Mouse (Mus musculus): Measurements from ENCODE around the gene Mink1. TPM values are rescaled to one million over a fixed set of nuclear protein-coding genes. Genes with fewer than 3 reads are reported as not detected.
"Not testable (repeated sequence)": the region's sequence is repeated elsewhere in the genome, so short reads cannot be mapped to it uniquely, and the experiment has no call there.

Mink1 gene
- polyA plus RNA-seq (2014; fragmentation: Nextera tagmentation; extraction: Ambion mirVana): 15.2 and 15.4 TPM in 2 replicates

DNA sequence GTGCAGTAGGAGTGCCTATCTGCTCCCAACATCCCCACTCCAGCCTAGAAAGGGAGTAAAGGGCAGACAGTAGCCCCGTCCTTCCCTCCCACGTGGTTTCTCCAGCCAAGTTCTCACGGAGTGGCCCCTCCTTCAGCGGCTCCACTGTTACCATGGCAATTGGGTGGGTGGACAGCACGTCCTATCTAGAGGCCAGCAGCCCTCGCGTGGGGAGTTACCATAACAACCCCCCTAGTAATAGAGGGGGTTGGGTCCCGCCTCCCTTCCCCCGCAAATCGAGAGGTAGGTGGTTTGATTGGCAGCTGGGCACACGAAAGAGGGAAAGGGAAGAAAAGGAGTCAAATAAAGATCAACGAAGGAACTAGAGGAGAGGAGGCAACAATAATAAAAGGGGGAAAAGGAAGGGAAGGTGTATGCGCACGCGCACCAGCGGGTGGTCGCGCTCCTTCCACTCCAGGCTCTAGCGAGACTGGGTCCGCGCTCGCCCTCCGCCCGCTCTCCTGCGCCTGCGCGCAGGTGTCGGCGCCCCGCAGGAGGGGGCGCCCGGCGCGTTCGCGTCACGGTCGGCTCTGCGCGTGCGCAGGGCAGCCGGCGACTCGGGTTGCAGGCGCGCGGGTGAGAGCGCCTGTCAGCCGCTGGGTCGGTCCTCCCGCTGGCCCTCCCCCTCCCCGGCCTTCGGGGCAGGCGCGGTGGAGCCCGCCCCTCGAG lies at the start of gene Mink1:
Mink1 (plus strand) TSS at position 595 of the 708 bp plus-strand sequence.
- no peak for TF ChIP-seq CTCF (IDR thresholded peaks at IDR 0.05; ENCODE audit: low read depth)
- peak; percentile 95 for DNase-seq
- WGBS: 1% methylated on average over 39 of the region's 57 CpGs
- Histone ChIP-seq H3K4me1 (ENCODE audit: insufficient read depth) (peaks cover 9% of the 10 kb centered on the region; the same call in 1 of the 2 replicates), H3K9ac (peak within 1 kb of the TSS; percentile 80), H3K4me3 (ENCODE audit: low read depth, low read length) (peak within 1 kb of the TSS; percentile 88), H3K27ac (ENCODE audit: low read depth) (peak within 1 kb of the TSS; percentile 88), H3K36me3 (ENCODE audit: insufficient read depth) (no peaks in the 10 kb centered on the region), H3K27me3 (ENCODE audit: insufficient read depth, low read length) (no peaks in the 10 kb centered on the region), H3K9me3 (ENCODE audit: low read depth, low read length) (no peaks in the 10 kb centered on the region), H3K4me2 (peak within 1 kb of the TSS; percentile 96)
- peak; percentile 90 for ATAC-seq (ENCODE audit: insufficient read depth)

DNA sequence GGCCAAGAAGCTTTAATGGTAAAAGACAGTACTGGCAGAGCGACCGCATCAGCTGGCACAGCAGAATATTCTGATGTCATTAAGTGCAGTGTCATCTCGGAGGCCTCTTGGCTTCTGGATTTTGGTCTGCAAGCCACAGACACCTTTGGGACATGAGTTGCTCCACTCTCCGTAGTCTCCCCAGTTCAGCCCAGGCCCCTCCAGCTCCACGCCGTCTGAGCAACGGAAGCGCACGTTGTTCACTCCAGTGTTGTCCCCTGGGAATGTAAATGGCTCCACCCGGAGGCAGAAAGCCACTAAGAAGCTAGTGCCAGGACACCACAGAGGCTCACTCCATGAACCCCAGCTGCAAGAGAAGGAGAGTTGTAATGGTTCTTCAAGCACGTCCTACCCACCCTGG lies 49.2 kb upstream of the Mink1 start:
- DNase-seq (no peak), ATAC-seq (ENCODE audit: insufficient read depth) (no peak)
- Histone ChIP-seq H3K4me1 (ENCODE audit: insufficient read depth) (no peaks in the 10 kb centered on the region), H3K4me2 (no peak overlapping the region), H3K36me3 (ENCODE audit: insufficient read depth) (no peaks in the 10 kb centered on the region), H3K9ac (no peak overlapping the region), H3K4me3 (ENCODE audit: low read depth, low read length) (no peak overlapping the region), H3K9me3 (ENCODE audit: low read depth, low read length) (no peaks in the 10 kb centered on the region), H3K27me3 (ENCODE audit: insufficient read depth, low read length) (no peaks in the 10 kb centered on the region), H3K27ac (ENCODE audit: low read depth) (no peak overlapping the region)
- WGBS: 55% methylated on average over 11 of the region's 11 CpGs
- TF ChIP-seq CTCF (IDR thresholded peaks at IDR 0.05; ENCODE audit: low read depth): 0 out of 2 replicates have a peak, but pooled peaks have one; percentile 4

DNA sequence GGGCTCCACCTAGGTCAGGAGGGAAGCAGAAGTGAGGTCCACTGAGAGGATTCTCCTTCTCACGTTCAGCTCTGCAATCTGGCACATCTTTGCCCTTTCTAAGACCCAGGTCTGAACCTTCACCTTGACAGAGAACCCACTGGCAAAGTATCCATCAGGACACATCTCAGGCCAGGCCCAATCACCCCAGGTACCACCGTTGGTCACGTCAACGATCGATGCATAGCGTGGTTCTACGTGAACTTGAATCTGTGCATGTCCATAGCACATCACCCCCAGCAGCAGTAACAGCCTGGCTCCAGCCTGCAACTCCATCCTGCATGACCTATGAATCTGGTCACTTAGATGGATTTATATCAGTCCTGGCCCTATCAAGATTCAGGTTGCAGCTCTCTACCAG lies 48.4 kb upstream of the Mink1 start, which contains the start of gene Vmo1:
Vmo1 (minus strand) TSS at position 329 of the 400 bp plus-strand sequence.
- no peaks in the 10 kb centered on the region for H3K36me3 ChIP-seq (ENCODE audit: insufficient read depth)
- no peaks in the 10 kb centered on the region for H3K9me3 ChIP-seq (ENCODE audit: low read depth, low read length)
- H3K4me1 ChIP-seq (ENCODE audit: insufficient read depth): no peaks in the 10 kb centered on the region
- no peak for DNase-seq
- no peak for ATAC-seq (ENCODE audit: insufficient read depth)
- H3K4me2 ChIP-seq: no peak within 1 kb of the TSS
- WGBS: 82% methylated on average over 7 of the region's 7 CpGs
- TF ChIP-seq CTCF (IDR thresholded peaks at IDR 0.05; ENCODE audit: low read depth): no peak
- H3K27ac ChIP-seq (ENCODE audit: low read depth): no peak within 1 kb of the TSS
- H3K4me3 ChIP-seq (ENCODE audit: low read depth, low read length): no peak within 1 kb of the TSS
- H3K27me3 ChIP-seq (ENCODE audit: insufficient read depth, low read length): no peaks in the 10 kb centered on the region
- H3K9ac ChIP-seq: no peak within 1 kb of the TSS; the same call in 1 of the 2 replicates

DNA sequence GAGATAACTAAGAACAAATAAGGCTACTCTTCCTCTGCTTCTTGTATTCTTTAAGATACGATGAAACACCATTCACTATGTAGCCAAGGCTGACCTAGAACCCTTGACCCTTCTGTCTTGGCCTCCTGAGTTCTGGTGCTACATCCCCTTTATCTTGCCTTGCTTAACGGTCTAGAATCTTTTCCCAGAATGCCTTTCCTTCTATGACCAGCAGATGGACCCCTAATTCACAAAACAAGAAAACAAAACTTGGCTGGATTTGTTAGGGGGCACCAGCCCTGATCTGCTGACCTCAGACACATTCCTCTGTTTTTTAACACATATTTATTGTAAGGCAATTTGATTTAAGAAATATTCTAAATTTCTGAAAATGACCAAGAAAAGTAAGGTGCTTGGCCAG lies 46.3 kb upstream of the Mink1 start:
- no peak overlapping the region for H3K4me2 ChIP-seq
- peaks cover 8% of the 10 kb centered on the region; the same call in 1 of the 2 replicates for H3K4me1 ChIP-seq (ENCODE audit: insufficient read depth)
- H3K36me3 ChIP-seq (ENCODE audit: insufficient read depth): no peaks in the 10 kb centered on the region
- DNase-seq: peak; percentile 81
- no peaks in the 10 kb centered on the region for H3K27me3 ChIP-seq (ENCODE audit: insufficient read depth, low read length)
- ATAC-seq (ENCODE audit: insufficient read depth): no peak
- H3K9ac ChIP-seq: no peak overlapping the region
- H3K9me3 ChIP-seq (ENCODE audit: low read depth, low read length): no peaks in the 10 kb centered on the region
- TF ChIP-seq CTCF (IDR thresholded peaks at IDR 0.05; ENCODE audit: low read depth): peak; percentile 74
- no peak overlapping the region for H3K27ac ChIP-seq (ENCODE audit: low read depth)
- H3K4me3 ChIP-seq (ENCODE audit: low read depth, low read length): no peak overlapping the region
- 23% methylated on average over 2 of the region's 2 CpGs for WGBS

DNA sequence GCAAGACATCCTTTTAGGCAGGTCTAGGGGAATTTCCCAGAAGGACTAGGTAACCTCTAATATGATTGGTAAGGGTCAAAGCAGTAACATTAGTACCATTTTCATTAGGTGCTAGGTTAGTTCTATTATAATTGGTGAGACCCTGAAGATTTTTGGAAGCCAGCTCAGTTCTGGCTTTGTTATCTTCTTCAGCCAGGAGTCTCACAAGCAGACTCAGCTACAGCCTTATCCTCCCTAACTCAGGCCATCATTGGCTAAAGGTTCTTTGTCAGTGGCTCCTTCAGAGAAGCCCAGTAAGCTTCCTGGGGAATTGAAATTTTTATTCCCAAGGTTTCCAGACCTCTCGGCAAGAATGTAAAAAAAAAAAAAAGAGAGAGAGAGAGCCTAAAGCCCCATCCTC lies 44.2 kb upstream of the Mink1 start:
- H3K4me2 ChIP-seq: no peak overlapping the region
- TF ChIP-seq CTCF (IDR thresholded peaks at IDR 0.05; ENCODE audit: low read depth): no peak
- no peak overlapping the region for H3K4me3 ChIP-seq (ENCODE audit: low read depth, low read length)
- H3K27me3 ChIP-seq (ENCODE audit: insufficient read depth, low read length): no peaks in the 10 kb centered on the region
- ATAC-seq (ENCODE audit: insufficient read depth) (no peak), DNase-seq (no peak)
- 62% methylated on average over 1 of the region's 1 CpGs for WGBS
- no peak overlapping the region for H3K27ac ChIP-seq (ENCODE audit: low read depth)
- peaks cover 8% of the 10 kb centered on the region; the same call in 1 of the 2 replicates for H3K4me1 ChIP-seq (ENCODE audit: insufficient read depth)
- H3K9ac ChIP-seq: no peak overlapping the region
- no peaks in the 10 kb centered on the region for H3K9me3 ChIP-seq (ENCODE audit: low read depth, low read length)
- H3K36me3 ChIP-seq (ENCODE audit: insufficient read depth): no peaks in the 10 kb centered on the region

DNA sequence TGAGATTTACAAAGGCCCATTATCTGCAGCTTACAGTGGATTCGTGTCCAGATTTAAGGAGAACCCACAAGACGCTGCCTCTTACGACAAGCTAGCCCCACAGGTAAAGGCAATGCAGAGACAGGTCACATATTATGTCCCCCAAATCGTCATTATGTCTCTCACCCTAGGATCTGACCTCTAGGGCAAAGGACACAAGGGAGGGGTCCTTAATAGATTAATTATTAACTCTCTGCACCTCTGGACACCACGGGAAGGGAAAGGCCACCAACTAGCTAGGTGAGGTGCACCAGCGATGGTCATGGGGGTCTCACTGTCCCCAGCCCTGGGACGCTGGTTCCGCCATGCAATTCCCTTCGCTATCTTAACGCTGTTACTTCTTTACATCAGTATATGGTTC lies 43.8 kb upstream of the Mink1 start, which contains the start of gene Gltpd2:
Gltpd2 (plus strand) TSS at position 274 of the 400 bp plus-strand sequence.
- H3K4me3 ChIP-seq (ENCODE audit: low read depth, low read length): peak within 1 kb of the TSS; percentile 41
- H3K27ac ChIP-seq (ENCODE audit: low read depth): peak within 1 kb of the TSS; percentile 88
- peaks cover 8% of the 10 kb centered on the region; the same call in 1 of the 2 replicates for H3K4me1 ChIP-seq (ENCODE audit: insufficient read depth)
- peak within 1 kb of the TSS; percentile 69 for H3K4me2 ChIP-seq
- no peak for TF ChIP-seq CTCF (IDR thresholded peaks at IDR 0.05; ENCODE audit: low read depth)
- DNase-seq (no peak), ATAC-seq (ENCODE audit: insufficient read depth) (no peak)
- peak within 1 kb of the TSS; percentile 69 for H3K9ac ChIP-seq
- H3K27me3 ChIP-seq (ENCODE audit: insufficient read depth, low read length): no peaks in the 10 kb centered on the region
- H3K36me3 ChIP-seq (ENCODE audit: insufficient read depth): no peaks in the 10 kb centered on the region
- no peaks in the 10 kb centered on the region for H3K9me3 ChIP-seq (ENCODE audit: low read depth, low read length)
- WGBS: 76% methylated on average over 10 of the region's 10 CpGs

DNA sequence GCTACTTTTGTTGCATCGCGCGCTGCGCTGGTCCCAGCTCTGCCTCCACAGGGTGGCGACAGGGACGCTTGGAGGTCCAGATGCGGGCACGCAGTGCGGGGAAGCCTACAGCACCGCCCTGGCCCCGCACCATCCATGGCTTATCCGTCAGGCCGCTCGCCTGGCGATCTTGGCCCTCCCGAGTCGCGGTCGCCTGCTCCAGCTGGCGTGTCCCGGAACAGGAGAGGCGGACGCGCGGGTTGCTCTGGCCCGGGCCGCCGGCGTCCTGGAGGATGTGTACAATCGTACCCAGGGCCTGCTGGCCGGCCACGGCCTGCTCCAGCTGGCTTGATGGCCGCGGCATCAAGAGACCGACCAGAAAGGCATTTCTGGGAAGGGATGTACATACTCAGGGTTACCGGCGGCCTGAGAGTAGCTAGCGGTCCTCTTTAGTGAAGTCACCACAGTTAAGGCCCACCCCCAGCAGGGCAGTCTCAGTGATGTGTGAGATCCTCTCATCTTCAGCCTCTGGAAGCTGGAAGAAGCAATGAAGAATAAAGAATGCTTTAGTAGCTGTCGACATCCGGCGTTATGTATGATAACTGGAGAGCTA lies 42.4 kb upstream of the Mink1 start:
- H3K9ac ChIP-seq: peak overlapping the region; percentile 69

DNA sequence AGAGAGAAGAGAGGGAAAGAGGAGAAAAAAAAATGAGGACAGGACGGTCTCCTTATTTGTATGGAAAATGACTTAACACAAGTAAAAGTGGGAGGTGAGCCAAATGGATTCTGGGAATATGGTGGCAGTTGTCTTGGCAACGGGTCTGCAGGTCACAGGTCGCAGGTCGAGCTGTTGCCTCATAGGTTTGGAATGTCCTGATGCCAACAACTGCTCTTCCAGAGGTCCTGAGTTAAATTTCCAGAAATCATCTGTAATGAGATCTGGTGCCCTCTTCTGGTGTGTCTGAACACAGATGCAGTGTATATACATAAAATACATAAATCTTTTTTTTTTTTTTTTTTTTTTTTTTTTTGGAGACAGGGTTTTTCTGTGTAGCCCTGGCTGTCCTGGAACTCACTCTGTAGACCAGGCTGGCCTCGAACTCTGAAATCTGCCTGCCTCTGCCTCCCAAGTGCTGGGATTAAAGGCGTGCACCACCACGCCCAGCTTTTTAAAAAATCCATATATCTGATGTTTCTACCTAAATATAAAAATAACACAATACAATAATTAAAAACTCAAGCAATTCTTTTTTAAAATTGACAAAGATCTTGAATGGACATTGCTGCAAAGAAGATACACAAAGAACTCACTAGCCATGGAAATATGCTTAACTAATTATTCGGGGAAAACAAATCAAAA lies 39.2 kb upstream of the Mink1 start:
- H3K27ac ChIP-seq (ENCODE audit: low read depth); H3K9ac ChIP-seq; H3K4me2 ChIP-seq; H3K9me3 ChIP-seq (ENCODE audit: low read depth, low read length); ATAC-seq (ENCODE audit: insufficient read depth); H3K27me3 ChIP-seq (ENCODE audit: insufficient read depth, low read length); H3K4me3 ChIP-seq (ENCODE audit: low read depth, low read length): not testable (repeated sequence)
- peaks cover 24% of the 10 kb centered on the region for H3K36me3 ChIP-seq (ENCODE audit: insufficient read depth)
- DNase-seq: peak; percentile 37
- 85% methylated on average over 8 of the region's 8 CpGs for WGBS
- H3K4me1 ChIP-seq (ENCODE audit: insufficient read depth): peaks cover 11% of the 10 kb centered on the region; the same call in 1 of the 2 replicates

More for the DNA sequence above, 42.4 kb upstream of the Mink1 start:
- DNase-seq (peak; percentile 76), ATAC-seq (ENCODE audit: insufficient read depth) (peak; percentile 56; the same call in 1 of the 2 replicates)
- TF ChIP-seq CTCF (IDR thresholded peaks at IDR 0.05; ENCODE audit: low read depth): peak; percentile 47; the same call in 1 of the 2 replicates
- no peaks in the 10 kb centered on the region for H3K27me3 ChIP-seq (ENCODE audit: insufficient read depth, low read length)
- peak overlapping the region; percentile 41 for H3K4me3 ChIP-seq (ENCODE audit: low read depth, low read length)
- 7% methylated on average over 41 of the region's 41 CpGs for WGBS
- H3K9me3 ChIP-seq (ENCODE audit: low read depth, low read length): no peaks in the 10 kb centered on the region
- peak overlapping the region; percentile 69 for H3K4me2 ChIP-seq
- peaks cover 8% of the 10 kb centered on the region; the same call in 1 of the 2 replicates for H3K4me1 ChIP-seq (ENCODE audit: insufficient read depth)
- peak overlapping the region; percentile 88 for H3K27ac ChIP-seq (ENCODE audit: low read depth)
- no peaks in the 10 kb centered on the region for H3K36me3 ChIP-seq (ENCODE audit: insufficient read depth)
